Mouse (Mus musculus) liver, adult 2 months (tissue): ENCODE results near the gene Ccn1.

Experiments
- CTCF ChIP-seq: fragments of 200-500 bp; IDR thresholded peaks from 2 replicates; pipeline ENCODE4 v1.5.1; 2011; ENCODE audit warnings: low read depth, low read length, control low read depth
- POLR2A ChIP-seq: fragments of 200-500 bp; IDR thresholded peaks from 2 replicates; pipeline ENCODE4 v1.6.1; 2011; ENCODE audit warnings: low read length, control low read depth; ENCODE audit not compliant: insufficient read depth; ENCODE audit errors: extremely low read depth

DNA sequence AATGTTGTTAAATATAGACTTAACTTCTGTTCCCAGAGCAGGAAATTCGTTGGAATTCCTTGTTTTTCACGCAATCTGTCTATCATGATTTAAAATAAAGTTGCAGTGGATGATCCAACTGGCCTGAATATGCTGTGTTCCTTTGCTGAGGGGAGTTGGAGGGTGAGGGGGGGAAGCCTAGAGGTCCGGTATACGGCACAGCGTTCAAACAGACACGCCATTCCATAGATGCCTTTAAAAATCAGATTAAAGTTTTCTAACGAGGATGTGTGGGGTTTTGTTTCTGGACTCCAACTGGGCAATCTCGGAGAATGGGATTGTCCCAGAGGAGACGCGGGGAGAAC lies 2.2 kb upstream of the Ccn1 start:
- TF ChIP-seq CTCF: no peak
- TF ChIP-seq POLR2A: no peak
